Mouse (Mus musculus) erythroblast, embryonic 14.5 days (primary cell): ENCODE data around the gene Ncs1.

Experiments used
- GATA1 ChIP-seq: IDR thresholded peaks from 2 replicates; pipeline ENCODE4 v1.6.1; 2012; ENCODE audit warnings: low read length, inconsistent platforms, mixed read lengths
- TAL1 ChIP-seq: IDR thresholded peaks from 3 replicates; pipeline ENCODE4 v1.6.1; 2012; ENCODE audit warnings: low read length, inconsistent platforms, mixed read lengths

DNA sequence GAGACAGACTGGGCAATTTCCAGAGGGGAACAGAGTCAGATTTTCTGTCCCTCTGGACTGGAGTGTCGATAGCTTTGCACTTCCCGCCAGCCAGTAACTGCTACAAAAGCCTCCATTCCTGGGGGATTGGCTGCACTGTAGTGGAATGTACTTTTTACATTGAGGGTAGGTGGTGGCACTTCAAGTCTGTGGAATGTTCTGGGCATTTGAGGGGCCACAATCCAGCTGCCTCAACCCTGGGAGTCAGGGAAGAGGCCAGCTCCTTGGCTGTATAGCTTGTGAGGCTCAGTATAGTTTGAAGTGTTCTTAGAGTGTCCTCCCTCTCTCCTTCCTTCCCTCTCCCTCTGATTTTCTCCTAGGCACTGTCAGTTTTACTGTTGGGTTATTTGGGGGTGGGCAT is 73.6 kb downstream of the Ncs1 start:
- TF ChIP-seq TAL1 (no peak), GATA1 (no peak)
